Mouse (Mus musculus) myocyte (in vitro differentiated cells): ENCODE measurements around the gene H2-Ke6. TPM values are rescaled to one million over a fixed set of nuclear protein-coding genes. Genes with fewer than 3 reads are reported as not detected.

Source experiments
- H3K27me3 ChIP-seq: one replicate; pipeline ENCODE4 v1.6.1; 2011; ENCODE audit not compliant: control insufficient read depth, insufficient read depth, insufficient read length
- H3K36me3 ChIP-seq: one replicate; pipeline ENCODE4 v1.6.1; 2011; ENCODE audit not compliant: control insufficient read depth, insufficient read depth
- H3K4me2 ChIP-seq: one replicate; pipeline ENCODE4 v1.6.1; 2011; ENCODE audit warnings: low read depth, control low read depth
- H3K4me3 ChIP-seq: one replicate; pipeline ENCODE4 v1.5.1; 2011; ENCODE audit warnings: mild to moderate bottlenecking, control low read depth, moderate library complexity
- H3K79me2 ChIP-seq: one replicate; pipeline ENCODE4 v1.6.1; 2011; ENCODE audit not compliant: control insufficient read depth, insufficient read depth
- H3ac ChIP-seq: one replicate; pipeline ENCODE4 v1.6.1; 2011; ENCODE audit not compliant: control insufficient read depth, insufficient read length
- CEBPB ChIP-seq: IDR thresholded peaks from 2 replicates; pipeline ENCODE4 v1.6.1; 2011; ENCODE audit warnings: mild to moderate bottlenecking, moderate library complexity; ENCODE audit not compliant: poor library complexity, insufficient read depth, severe bottlenecking
- E2F4 ChIP-seq: IDR thresholded peaks from one replicate; pipeline ENCODE4 v1.6.1; 2011; ENCODE audit warnings: mild to moderate bottlenecking, control low read depth, moderate library complexity; ENCODE audit not compliant: insufficient read depth
- MAX ChIP-seq: IDR thresholded peaks from one replicate; pipeline ENCODE4 v1.6.1; 2011; ENCODE audit warnings: low read depth, mild to moderate bottlenecking, control low read depth
- MYOD1 ChIP-seq, 3 experiments: IDR thresholded peaks; one replicate each; pipeline ENCODE4 v1.6.1; 2011; ENCODE audit warnings: control low read depth in 2 of 3, low read depth in 2 of 3, mild to moderate bottlenecking in 2 of 3, moderate library complexity in 1 of 3; ENCODE audit not compliant: insufficient read length in 2 of 3, control insufficient read depth in 1 of 3
- MYOG ChIP-seq, 3 experiments: IDR thresholded peaks; one replicate each; pipeline ENCODE4 v1.6.1; 2011; ENCODE audit warnings: control low read depth in 2 of 3, low read depth in 2 of 3, mild to moderate bottlenecking in 2 of 3; ENCODE audit not compliant: insufficient read length in 2 of 3, control insufficient read depth in 1 of 3, insufficient read depth in 1 of 3
- POLR2A ChIP-seq: IDR thresholded peaks from one replicate; pipeline ENCODE4 v1.6.1; 2011; ENCODE audit warnings: low read depth, mild to moderate bottlenecking, control low read depth, moderate library complexity; ENCODE audit not compliant: insufficient read length
- POLR2AphosphoS2 ChIP-seq: IDR thresholded peaks from one replicate; pipeline ENCODE4 v1.6.1; 2011; ENCODE audit warnings: low read depth, control low read depth; ENCODE audit not compliant: insufficient read length
- REST ChIP-seq: IDR thresholded peaks from one replicate; pipeline ENCODE4 v1.6.1; 2011; ENCODE audit warnings: mild to moderate bottlenecking, control low read depth, moderate library complexity; ENCODE audit not compliant: insufficient read depth, insufficient read length
- SRF ChIP-seq: IDR thresholded peaks from one replicate; pipeline ENCODE4 v1.6.1; 2011; ENCODE audit warnings: low read depth; ENCODE audit not compliant: control insufficient read depth, insufficient read length
- TCF12 ChIP-seq: IDR thresholded peaks from one replicate; pipeline ENCODE4 v1.6.1; 2011; ENCODE audit warnings: mild to moderate bottlenecking, control low read depth; ENCODE audit not compliant: poor library complexity, insufficient read depth, severe bottlenecking
- TCF3 ChIP-seq: IDR thresholded peaks from one replicate; pipeline ENCODE4 v1.6.1; 2011; ENCODE audit warnings: low read depth, control low read depth; ENCODE audit not compliant: insufficient read length
- USF1 ChIP-seq: IDR thresholded peaks from one replicate; pipeline ENCODE4 v1.6.1; 2011; ENCODE audit warnings: low read depth, mild to moderate bottlenecking, control low read depth, moderate library complexity
- polyA plus RNA-seq: library from polyadenylated mRNA; unstranded; fragments of >200 nt; fragmentation: generic; extraction: Trizol; gene quantifications from one replicate; pipeline ENCODE4 v1.2.1, GENCODE M21; 2012; ENCODE audit warnings: missing spikeins

Gene H2-Ke6
- polyA plus RNA-seq, 1 experiment = 51.1 TPM

DNA sequence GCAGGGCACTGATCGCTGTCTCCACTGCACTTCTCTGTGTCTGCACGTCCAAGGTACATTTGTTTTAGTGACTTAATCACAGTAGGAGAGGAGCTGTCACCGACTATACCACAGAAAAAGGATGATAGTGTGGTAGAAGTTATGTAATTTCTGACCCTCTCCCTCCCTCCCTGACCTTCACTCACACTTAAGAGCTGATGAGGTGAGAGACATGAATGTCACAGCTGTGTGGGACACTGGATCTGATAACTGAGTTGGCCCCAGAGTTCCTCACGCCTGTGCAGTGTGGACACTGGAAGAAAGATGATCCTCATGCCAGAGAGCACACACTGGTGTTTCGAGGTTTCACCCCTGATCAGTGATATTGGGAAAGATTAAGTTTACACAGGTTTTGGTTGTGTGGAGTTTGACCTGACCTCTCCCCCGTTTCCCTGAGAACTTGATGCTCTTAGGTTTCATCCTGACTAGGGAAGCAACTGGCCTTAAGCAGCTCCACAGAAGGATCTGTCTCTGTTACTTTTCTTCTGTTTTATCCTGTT, 48.3 kb downstream of the H2-Ke6 start:
- H3ac ChIP-seq = no peak overlapping the region
- peaks cover 18% of the 10 kb centered on the region for H3K27me3 ChIP-seq
- H3K79me2 ChIP-seq = no peaks in the 10 kb centered on the region
- H3K4me3 ChIP-seq = no peak overlapping the region
- H3K36me3 ChIP-seq = no peaks in the 10 kb centered on the region
- TF ChIP-seq MAX = no peak
- TF ChIP-seq SRF = no peak
- TF ChIP-seq MYOD1 (IDR thresholded peaks at IDR 0.05; ENCODE audit: control insufficient read depth in 1 of 3, insufficient read length in 2 of 3, low read depth in 2 of 3) = no peak
- no peak for TF ChIP-seq USF1
- no peak for TF ChIP-seq POLR2A
- no peak for TF ChIP-seq REST
- no peak for TF ChIP-seq MYOG (IDR thresholded peaks at IDR 0.05; ENCODE audit: control insufficient read depth in 1 of 3, insufficient read depth in 1 of 3, insufficient read length in 2 of 3, low read depth in 2 of 3)
- no peak for TF ChIP-seq TCF12
- no peak for TF ChIP-seq CEBPB
- no peak for TF ChIP-seq POLR2AphosphoS2
- TF ChIP-seq E2F4 = no peak
- H3K4me2 ChIP-seq = no peak overlapping the region

- H3K4me2 ChIP-seq = peak overlapping the region; percentile 66
- H3K27me3 ChIP-seq = peaks cover 23% of the 10 kb centered on the region
- TF ChIP-seq POLR2AphosphoS2 (no peak), E2F4 (no peak), POLR2A (no peak), MYOD1 (IDR thresholded peaks at IDR 0.05; ENCODE audit: control insufficient read depth in 1 of 3, insufficient read length in 2 of 3, low read depth in 2 of 3) (no peak), USF1 (no peak), MYOG (IDR thresholded peaks at IDR 0.05; ENCODE audit: control insufficient read depth in 1 of 3, insufficient read depth in 1 of 3, insufficient read length in 2 of 3, low read depth in 2 of 3) (no peak), SRF (no peak), CEBPB (no peak), MAX (no peak), TCF12 (no peak)
- H3ac ChIP-seq = no peak overlapping the region
- no peaks in the 10 kb centered on the region for H3K36me3 ChIP-seq
- H3K79me2 ChIP-seq = no peaks in the 10 kb centered on the region
- no peak overlapping the region for H3K4me3 ChIP-seq
These were observed 49.2 kb downstream of the H2-Ke6 start for GRCm38 (mm10) chr17:33978631-33979031.

- H3K27me3 ChIP-seq = peaks cover 23% of the 10 kb centered on the region
- H3K4me3 ChIP-seq = no peak overlapping the region
These were observed 49.9 kb downstream of the H2-Ke6 start for GRCm38 (mm10) chr17:33977861-33978557.

More at GRCm38 (mm10) chr17:33977861-33978557, 49.9 kb downstream of the H2-Ke6 start:
- Histone ChIP-seq H3K79me2 (no peaks in the 10 kb centered on the region), H3K36me3 (no peaks in the 10 kb centered on the region), H3ac (no peak overlapping the region), H3K4me2 (peak overlapping the region; percentile 66)
- TF ChIP-seq REST (no peak), CEBPB (no peak), USF1 (no peak), TCF12 (no peak), MYOG (IDR thresholded peaks at IDR 0.05; ENCODE audit: control insufficient read depth in 1 of 3, insufficient read depth in 1 of 3, insufficient read length in 2 of 3, low read depth in 2 of 3) (no peak), POLR2A (no peak), E2F4 (no peak), MAX (no peak), SRF (no peak), POLR2AphosphoS2 (no peak), TCF3 (no peak), MYOD1 (IDR thresholded peaks at IDR 0.05; ENCODE audit: control insufficient read depth in 1 of 3, insufficient read length in 2 of 3, low read depth in 2 of 3) (no peak)

Other genes starting within 250 kb of the H2-Ke6 start
- gene Angptl4, start 246.2 kb downstream of the H2-Ke6 start, polyA plus RNA-seq = 42.8 TPM
- 8.3 TPM for gene Kank3, start 217.5 kb downstream of the H2-Ke6 start, polyA plus RNA-seq
- 6,768 TPM for gene Rps28, start 203.5 kb downstream of the H2-Ke6 start, polyA plus RNA-seq
- 614 TPM for gene Ndufa7, start 203.5 kb downstream of the H2-Ke6 start, polyA plus RNA-seq
- 83.1 TPM for gene Cd320, start 185.0 kb downstream of the H2-Ke6 start, polyA plus RNA-seq
- not detected for gene Gm7029, start 154.2 kb downstream of the H2-Ke6 start, polyA plus RNA-seq
- 32.2 TPM for gene Kifc1, start 137.4 kb downstream of the H2-Ke6 start, polyA plus RNA-seq
- gene Platr17, start 122.9 kb downstream of the H2-Ke6 start, polyA plus RNA-seq = 0.17 TPM
- gene Daxx, start 118.6 kb downstream of the H2-Ke6 start, polyA plus RNA-seq = 16.9 TPM
- 50.6 TPM for gene Tapbp, start 112.2 kb downstream of the H2-Ke6 start, polyA plus RNA-seq
- 31.6 TPM for gene Zbtb22, start 112.2 kb downstream of the H2-Ke6 start, polyA plus RNA-seq
- gene Rgl2, start 98.5 kb downstream of the H2-Ke6 start, polyA plus RNA-seq = 20.1 TPM
- 110 TPM for gene Pfdn6, start 87.7 kb downstream of the H2-Ke6 start, polyA plus RNA-seq
- gene Wdr46, start 87.4 kb downstream of the H2-Ke6 start, polyA plus RNA-seq = 25.9 TPM
- 1.2 TPM for gene B3galt4, start 76.6 kb downstream of the H2-Ke6 start, polyA plus RNA-seq
- 29.9 TPM for gene Vps52, start 72.2 kb downstream of the H2-Ke6 start, polyA plus RNA-seq
- gene Rps18, start 72.1 kb downstream of the H2-Ke6 start, polyA plus RNA-seq = 287 TPM
- 89.2 TPM for gene H2-K1, start 27.7 kb downstream of the H2-Ke6 start, polyA plus RNA-seq
- gene Ring1, start 3.4 kb downstream of the H2-Ke6 start, polyA plus RNA-seq = 42.9 TPM
- gene Slc39a7, start 3.6 kb upstream of the H2-Ke6 start, polyA plus RNA-seq = 207 TPM
- gene Rxrb, start 3.8 kb upstream of the H2-Ke6 start, polyA plus RNA-seq = 45.8 TPM
- 0.94 TPM for gene Col11a2, start 11.4 kb upstream of the H2-Ke6 start, polyA plus RNA-seq
- 0.07 TPM for gene H2-Oa, start 64.3 kb upstream of the H2-Ke6 start, polyA plus RNA-seq
- gene H2-DMa, start 91.5 kb upstream of the H2-Ke6 start, polyA plus RNA-seq = 7.2 TPM
- gene Brd2, start 94.6 kb upstream of the H2-Ke6 start, polyA plus RNA-seq = 90.1 TPM
- not detected for gene H2-DMb2, start 115.2 kb upstream of the H2-Ke6 start, polyA plus RNA-seq
- not detected for gene H2-DMb1, start 125.0 kb upstream of the H2-Ke6 start, polyA plus RNA-seq
- gene Tap1, start 159.5 kb upstream of the H2-Ke6 start, polyA plus RNA-seq = 0.62 TPM
- 0.26 TPM for gene Psmb9, start 159.7 kb upstream of the H2-Ke6 start, polyA plus RNA-seq
- gene Psmb8, start 169.7 kb upstream of the H2-Ke6 start, polyA plus RNA-seq = 0.44 TPM
- 5.3 TPM for gene Tap2, start 175.5 kb upstream of the H2-Ke6 start, polyA plus RNA-seq
- gene H2-Ob, start 210.8 kb upstream of the H2-Ke6 start, polyA plus RNA-seq = not detected
- not detected for gene H2-Ab1, start 229.6 kb upstream of the H2-Ke6 start, polyA plus RNA-seq